Mouse (Mus musculus): Measurements from ENCODE around the gene Tprn. TPM values are rescaled to one million over a fixed set of nuclear protein-coding genes. Genes with fewer than 3 reads are reported as not detected.

The Tprn gene
- polyA plus RNA-seq (2012; ENCODE audit: insufficient read depth, insufficient read length, missing spikeins), result 8.8 and 10.2 TPM in 2 replicates

- Histone ChIP-seq H3K4me1 (ENCODE audit: control insufficient read depth, insufficient read depth, low read length) (peaks cover 35% of the 10 kb centered on the region), H3K4me3 (ENCODE audit: insufficient read depth, low read length) (peak within 1 kb of the TSS; percentile 89), H3K27ac (ENCODE audit: insufficient read depth, low read depth, low read length) (peak within 1 kb of the TSS; percentile 23)
- TF ChIP-seq CTCF (IDR thresholded peaks at IDR 0.05; ENCODE audit: low read depth, low read length), result no peak
- TF ChIP-seq POLR2A (IDR thresholded peaks at IDR 0.05; ENCODE audit: borderline replicate concordance, low read depth, low read length), result no peak
These were observed at the start of gene Tprn for GRCm38 (mm10) chr2:25262291-25262767. Gene Tprn (plus strand): TSS chr2:25262618.

- no peak for TF ChIP-seq CTCF (IDR thresholded peaks at IDR 0.05; ENCODE audit: low read depth, low read length)
- no peak for TF ChIP-seq POLR2A (IDR thresholded peaks at IDR 0.05; ENCODE audit: borderline replicate concordance, low read depth, low read length)
- H3K4me3 ChIP-seq (ENCODE audit: insufficient read depth, low read length), result no peak overlapping the region
- peaks cover 11% of the 10 kb centered on the region for H3K4me1 ChIP-seq (ENCODE audit: control insufficient read depth, insufficient read depth, low read length)
- no peak overlapping the region for H3K27ac ChIP-seq (ENCODE audit: insufficient read depth, low read depth, low read length)
These were observed 49.1 kb upstream of the Tprn start for GRCm38 (mm10) chr2:25213266-25213865.

GRCm38 (mm10) chr2:25214444-25214843 is 48.0 kb upstream of the Tprn start, which contains the start of gene Stpg3:
Gene Stpg3 (minus strand): TSS chr2:25214637.
- TF ChIP-seq POLR2A (IDR thresholded peaks at IDR 0.05; ENCODE audit: borderline replicate concordance, low read depth, low read length), result no peak
- Histone ChIP-seq H3K4me3 (ENCODE audit: insufficient read depth, low read length) (no peak within 1 kb of the TSS), H3K27ac (ENCODE audit: insufficient read depth, low read depth, low read length) (no peak within 1 kb of the TSS), H3K4me1 (ENCODE audit: control insufficient read depth, insufficient read depth, low read length) (peaks cover 11% of the 10 kb centered on the region)

- no peaks in the 10 kb centered on the region for H3K4me1 ChIP-seq (ENCODE audit: control insufficient read depth, insufficient read depth, low read length)
- H3K27ac ChIP-seq (ENCODE audit: insufficient read depth, low read depth, low read length), result no peak overlapping the region
- TF ChIP-seq POLR2A (IDR thresholded peaks at IDR 0.05; ENCODE audit: borderline replicate concordance, low read depth, low read length) (no peak), CTCF (IDR thresholded peaks at IDR 0.05; ENCODE audit: low read depth, low read length) (no peak)
- H3K4me3 ChIP-seq (ENCODE audit: insufficient read depth, low read length), result no peak overlapping the region
These were observed 44.8 kb upstream of the Tprn start for GRCm38 (mm10) chr2:25217666-25218065.

DNA sequence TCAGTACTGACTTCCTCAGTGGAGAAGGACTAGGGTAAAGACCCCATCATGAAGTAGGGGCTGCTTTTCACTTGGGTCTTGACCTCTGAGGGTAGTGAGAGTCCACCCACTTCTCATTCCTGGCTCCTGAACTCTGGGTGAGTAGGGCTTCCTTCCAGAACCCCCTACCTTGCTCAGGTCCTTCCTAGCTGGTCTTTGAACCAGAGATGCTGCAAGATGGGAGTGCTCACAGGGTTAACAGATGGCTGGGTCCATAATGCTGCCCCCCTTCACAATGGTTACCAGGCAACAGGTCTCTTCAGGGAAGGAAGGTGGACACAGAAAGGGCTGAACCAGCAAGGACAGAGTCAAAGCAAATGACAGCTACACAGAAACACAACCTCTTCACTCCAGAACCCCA is 44.0 kb upstream of the Tprn start, which contains the start of gene Fam166a:
Fam166a (plus strand) TSS at position 301 of the 400 bp plus-strand sequence.
- Histone ChIP-seq H3K4me1 (ENCODE audit: control insufficient read depth, insufficient read depth, low read length) (peaks cover 3% of the 10 kb centered on the region; the same call in 1 of the 2 replicates), H3K4me3 (ENCODE audit: insufficient read depth, low read length) (no peak within 1 kb of the TSS), H3K27ac (ENCODE audit: insufficient read depth, low read depth, low read length) (no peak within 1 kb of the TSS)
- no peak for TF ChIP-seq POLR2A (IDR thresholded peaks at IDR 0.05; ENCODE audit: borderline replicate concordance, low read depth, low read length)
- TF ChIP-seq CTCF (IDR thresholded peaks at IDR 0.05; ENCODE audit: low read depth, low read length), result no peak

GRCm38 (mm10) chr2:25221331-25221772 is 41.1 kb upstream of the Tprn start:
- H3K27ac ChIP-seq (ENCODE audit: insufficient read depth, low read depth, low read length), result no peak overlapping the region
- H3K4me3 ChIP-seq (ENCODE audit: insufficient read depth, low read length), result no peak overlapping the region
- TF ChIP-seq POLR2A (IDR thresholded peaks at IDR 0.05; ENCODE audit: borderline replicate concordance, low read depth, low read length) (no peak), CTCF (IDR thresholded peaks at IDR 0.05; ENCODE audit: low read depth, low read length) (no peak)
- H3K4me1 ChIP-seq (ENCODE audit: control insufficient read depth, insufficient read depth, low read length), result peaks cover 10% of the 10 kb centered on the region

GRCm38 (mm10) chr2:25223681-25224491 is 38.5 kb upstream of the Tprn start:
- Histone ChIP-seq H3K4me1 (ENCODE audit: control insufficient read depth, insufficient read depth, low read length) (peaks cover 11% of the 10 kb centered on the region), H3K4me3 (ENCODE audit: insufficient read depth, low read length) (peak overlapping the region; percentile 82), H3K27ac (ENCODE audit: insufficient read depth, low read depth, low read length) (peak overlapping the region; percentile 78)
- no peak for TF ChIP-seq CTCF (IDR thresholded peaks at IDR 0.05; ENCODE audit: low read depth, low read length)
- TF ChIP-seq POLR2A (IDR thresholded peaks at IDR 0.05; ENCODE audit: borderline replicate concordance, low read depth, low read length), result no peak

GRCm38 (mm10) chr2:25224492-25224765 is 38.0 kb upstream of the Tprn start, which contains the start of gene Tubb4b:
Gene Tubb4b (minus strand): TSS chr2:25224702.
- peaks cover 13% of the 10 kb centered on the region for H3K4me1 ChIP-seq (ENCODE audit: control insufficient read depth, insufficient read depth, low read length)

GRCm38 (mm10) chr2:25224766-25225752 is 37.4 kb upstream of the Tprn start:
- peaks cover 13% of the 10 kb centered on the region for H3K4me1 ChIP-seq (ENCODE audit: control insufficient read depth, insufficient read depth, low read length)
- no peak for TF ChIP-seq POLR2A (IDR thresholded peaks at IDR 0.05; ENCODE audit: borderline replicate concordance, low read depth, low read length)
- no peak for TF ChIP-seq CTCF (IDR thresholded peaks at IDR 0.05; ENCODE audit: low read depth, low read length)
- peak overlapping the region; percentile 75 for H3K4me3 ChIP-seq (ENCODE audit: insufficient read depth, low read length)
- peak overlapping the region; percentile 93 for H3K27ac ChIP-seq (ENCODE audit: insufficient read depth, low read depth, low read length)

More at GRCm38 (mm10) chr2:25224492-25224765, 38.0 kb upstream of the Tprn start, which contains the start of gene Tubb4b:
- peak within 1 kb of the TSS; percentile 82 for H3K4me3 ChIP-seq (ENCODE audit: insufficient read depth, low read length)
- no peak for TF ChIP-seq CTCF (IDR thresholded peaks at IDR 0.05; ENCODE audit: low read depth, low read length)
- peak; percentile 94; the same call in 1 of the 2 replicates for TF ChIP-seq POLR2A (IDR thresholded peaks at IDR 0.05; ENCODE audit: borderline replicate concordance, low read depth, low read length)
- H3K27ac ChIP-seq (ENCODE audit: insufficient read depth, low read depth, low read length), result peak within 1 kb of the TSS; percentile 93
